Mouse (Mus musculus) kidney, embryonic 16.5 days (tissue): Measurements from ENCODE around the gene Gm4559. TPM values are rescaled to one million over a fixed set of nuclear protein-coding genes. Genes with fewer than 3 reads are reported as not detected.
"Not testable (repeated sequence)": the region's sequence is repeated elsewhere in the genome, so short reads cannot be mapped to it uniquely, and the experiment has no call there.

Experiments used
- ATAC-seq: fragments of 200-750 bp; cut with Nextera tagmentation; 2 replicates; pipeline ENCODE4 v1.8.0; 2017; ENCODE audit warnings: moderate TSS enrichment; ENCODE audit not compliant: low FRiP score, low TSS enrichment
- H3K27ac ChIP-seq: fragments of 300-500 bp; sonication (generic); 2 replicates; pipeline ENCODE4 v1.5.1; 2014; ENCODE audit warnings: low read length
- H3K27me3 ChIP-seq: fragments of 300-500 bp; sonication (generic); 2 replicates; pipeline ENCODE4 v1.6.1; 2014; ENCODE audit warnings: low read length, control low read depth, mixed read lengths; ENCODE audit not compliant: insufficient read depth
- H3K36me3 ChIP-seq: fragments of 300-500 bp; sonication (generic); 2 replicates; pipeline ENCODE4 v1.6.1; 2014; ENCODE audit warnings: low read length, control low read depth, mixed read lengths; ENCODE audit not compliant: insufficient read depth
- H3K4me1 ChIP-seq: fragments of 300-500 bp; sonication (generic); 2 replicates; pipeline ENCODE4 v1.6.1; 2014; ENCODE audit warnings: low read length, control low read depth, mixed read lengths; ENCODE audit not compliant: insufficient read depth
- H3K4me2 ChIP-seq: fragments of 300-500 bp; sonication (generic); replicated peaks from 2 replicates; pipeline ENCODE4 v1.6.1; 2014; ENCODE audit warnings: low read depth, low read length
- H3K4me3 ChIP-seq: fragments of 300-500 bp; sonication (generic); 2 replicates; pipeline ENCODE4 v1.5.1; 2014; ENCODE audit warnings: mild to moderate bottlenecking, low read length
- H3K9ac ChIP-seq: fragments of 300-500 bp; sonication (generic); replicated peaks from 2 replicates; pipeline ENCODE4 v1.6.1; 2014; ENCODE audit warnings: low read length
- H3K9me3 ChIP-seq: fragments of 300-500 bp; sonication (generic); 2 replicates; pipeline ENCODE4 v1.6.1; 2016; ENCODE audit warnings: low read length, control low read depth
- WGBS: fragments of 180-500 bp; shearing (Covaris S2); extraction: QIAGEN DNeasy Blood & Tissue Kit; methylation state at CpG from one replicate; pipeline ENCODE4 v1.1.7; 2014; 5-methylcytosine and 5-hydroxymethylcytosine counted together
- polyA plus RNA-seq: library from polyadenylated mRNA; unstranded; fragments of >200 nt; fragmentation: Nextera tagmentation; extraction: Ambion mirVana; gene quantifications from 2 replicates; pipeline ENCODE4 v1.2.1, GENCODE M21; 2015

Gene Gm4559
- polyA plus RNA-seq, 1 experiment from 2014 or later: not detected

GRCm38 (mm10) chr7:142303929-142304328, 29.8 kb upstream of the Gm4559 start:
- 87% methylated on average over 1 of the region's 1 CpGs for WGBS
- not testable (repeated sequence) for H3K27ac ChIP-seq, H3K4me3 ChIP-seq, H3K4me1 ChIP-seq, H3K9me3 ChIP-seq, H3K36me3 ChIP-seq, H3K27me3 ChIP-seq, ATAC-seq, H3K9ac ChIP-seq, H3K4me2 ChIP-seq

- Histone ChIP-seq H3K27me3 (no peaks in the 10 kb centered on the region), H3K4me1 (no peaks in the 10 kb centered on the region), H3K9me3 (no peaks in the 10 kb centered on the region), H3K4me2 (no peak within 1 kb of the TSS), H3K36me3 (no peaks in the 10 kb centered on the region), H3K9ac (no peak within 1 kb of the TSS), H3K4me3 (no peak within 1 kb of the TSS), H3K27ac (no peak within 1 kb of the TSS)
- 39% methylated on average over 3 of the region's 3 CpGs for WGBS
- no peak for ATAC-seq
These were observed 29.1 kb upstream of the Gm4559 start, which contains the start of gene Krtap5-4 for GRCm38 (mm10) chr7:142303249-142303648. Gene Krtap5-4, plus strand, starts transcription at chr7:142303549.

GRCm38 (mm10) chr7:142297018-142297417, 22.9 kb upstream of the Gm4559 start, which contains the start of gene Krtap5-1:
Gene Krtap5-1, minus strand, starts transcription at chr7:142297118.
- not testable (repeated sequence) for H3K4me3 ChIP-seq, H3K4me1 ChIP-seq

GRCm38 (mm10) chr7:142296108-142296507, 21.9 kb upstream of the Gm4559 start:
- ATAC-seq, H3K9me3 ChIP-seq, H3K27me3 ChIP-seq, H3K27ac ChIP-seq, H3K4me2 ChIP-seq, H3K4me1 ChIP-seq, H3K4me3 ChIP-seq, H3K9ac ChIP-seq, H3K36me3 ChIP-seq: not testable (repeated sequence)
- 13% methylated on average over 4 of the region's 4 CpGs for WGBS

More at GRCm38 (mm10) chr7:142297018-142297417, 22.9 kb upstream of the Gm4559 start, which contains the start of gene Krtap5-1:
- not testable (repeated sequence) for H3K27ac ChIP-seq, ATAC-seq, H3K9me3 ChIP-seq, H3K27me3 ChIP-seq, H3K4me2 ChIP-seq, H3K9ac ChIP-seq, H3K36me3 ChIP-seq

- ATAC-seq: no peak
- H3K9me3 ChIP-seq: no peaks in the 10 kb centered on the region
- H3K36me3 ChIP-seq: no peaks in the 10 kb centered on the region
- H3K4me1 ChIP-seq: 0 out of 2 replicates have a peak, but pooled peaks cover 4% of the 10 kb centered on the region
- H3K27ac ChIP-seq: no peak overlapping the region
- H3K9ac ChIP-seq: no peak overlapping the region
- H3K4me2 ChIP-seq: no peak overlapping the region
- H3K4me3 ChIP-seq: no peak overlapping the region
- no peaks in the 10 kb centered on the region for H3K27me3 ChIP-seq
These were observed 21.3 kb upstream of the Gm4559 start for GRCm38 (mm10) chr7:142295418-142295817.

- not testable (repeated sequence) for H3K9ac ChIP-seq, H3K27ac ChIP-seq, H3K36me3 ChIP-seq, H3K27me3 ChIP-seq, H3K9me3 ChIP-seq, H3K4me3 ChIP-seq, H3K4me1 ChIP-seq, H3K4me2 ChIP-seq
- WGBS: 3% methylated on average over 2 of the region's 2 CpGs
- ATAC-seq: peak; percentile 57; the same call in 1 of the 2 replicates
These were observed 19.7 kb upstream of the Gm4559 start for GRCm38 (mm10) chr7:142293851-142294250.

GRCm38 (mm10) chr7:142285910-142286612, 11.9 kb upstream of the Gm4559 start:
- Histone ChIP-seq H3K4me1 (peaks cover 11% of the 10 kb centered on the region; the same call in 1 of the 2 replicates), H3K27ac (peak overlapping the region; percentile 38; the same call in 1 of the 2 replicates)
- H3K36me3 ChIP-seq, H3K9me3 ChIP-seq, H3K4me3 ChIP-seq, H3K4me2 ChIP-seq, H3K27me3 ChIP-seq, H3K9ac ChIP-seq, ATAC-seq: not testable (repeated sequence)
- 26% methylated on average over 9 of the region's 9 CpGs for WGBS

- Histone ChIP-seq H3K9ac (peak overlapping the region; percentile 39), H3K27ac (peak overlapping the region; percentile 91; the same call in 1 of the 2 replicates), H3K9me3 (no peaks in the 10 kb centered on the region), H3K27me3 (no peaks in the 10 kb centered on the region), H3K4me3 (peak overlapping the region; percentile 59), H3K4me2 (peak overlapping the region; percentile 66), H3K4me1 (peaks cover 11% of the 10 kb centered on the region; the same call in 1 of the 2 replicates), H3K36me3 (no peaks in the 10 kb centered on the region)
- 9% methylated on average over 23 of the region's 23 CpGs for WGBS
- ATAC-seq: peak; percentile 80
These were observed 11.1 kb upstream of the Gm4559 start for GRCm38 (mm10) chr7:142285130-142285835.

GRCm38 (mm10) chr7:142284615-142285080, 10.5 kb upstream of the Gm4559 start:
- Histone ChIP-seq H3K4me2 (peak overlapping the region; percentile 66), H3K4me1 (peaks cover 11% of the 10 kb centered on the region; the same call in 1 of the 2 replicates), H3K4me3 (peak overlapping the region; percentile 59), H3K27me3 (no peaks in the 10 kb centered on the region), H3K36me3 (no peaks in the 10 kb centered on the region), H3K9ac (peak overlapping the region; percentile 81), H3K9me3 (no peaks in the 10 kb centered on the region), H3K27ac (peak overlapping the region; percentile 91)
- peak; percentile 78 for ATAC-seq
- WGBS: under 1% methylated on average over 19 of the region's 19 CpGs
